ENCODE assay signal across 8 mouse cellular contexts in genomic region chr3:102169197-102169905, GRCm38 (mm10). TPM values are rescaled to one million over a fixed set of nuclear protein-coding genes. Genes with fewer than 3 reads are reported as not detected.
DNase-seq lines count a peak whose midpoint lies in the region; ATAC-seq and TF ChIP-seq lines count a peak whose summit lies in the region.

No protein-coding gene starts in this region.

- no peak overlapping the region for H3K4me3 ChIP-seq in ES-Bruce4 (ENCODE audit: low read depth, low read length)
- H3K4me3 ChIP-seq in hindbrain, embryonic 14.5 days (replicated peaks; ENCODE audit: low read length), result no peak overlapping the region

- ATAC-seq in hindbrain, embryonic 14.5 days (ENCODE audit: low FRiP score), result peak; percentile 90

- no peak overlapping the region for H3K9ac ChIP-seq in ES-Bruce4 (ENCODE audit: low read depth, poor library complexity, severe bottlenecking)
- no peak overlapping the region for H3K9ac ChIP-seq in hindbrain, embryonic 14.5 days

- peak overlapping the region; percentile 18; the same call in 1 of the 2 replicates for H3K27ac ChIP-seq in ES-Bruce4 (ENCODE audit: insufficient read depth, low read length)
- H3K27ac ChIP-seq in hindbrain, embryonic 14.5 days, result peak overlapping the region; percentile 68

- WGBS in hindbrain, embryonic 14.5 days, result 42% methylated on average over 13 of the region's 13 CpGs

- no peaks in the 10 kb centered on the region for H3K9me3 ChIP-seq in ES-Bruce4 (replicated peaks; ENCODE audit: control insufficient read depth, insufficient read depth, low read length, poor library complexity, severe bottlenecking)
- no peaks in the 10 kb centered on the region for H3K9me3 ChIP-seq in hindbrain, embryonic 14.5 days (ENCODE audit: control insufficient read depth, low read length)

- no peaks in the 10 kb centered on the region for H3K27me3 ChIP-seq in ES-Bruce4 (ENCODE audit: control insufficient read depth, insufficient read depth, low read length, poor library complexity, severe bottlenecking)
- H3K27me3 ChIP-seq in hindbrain, embryonic 14.5 days (ENCODE audit: control insufficient read depth, insufficient read depth, low read length), result no peaks in the 10 kb centered on the region

- no peak overlapping the region for H3K4me2 ChIP-seq in hindbrain, embryonic 14.5 days (replicated peaks)

- H3K4me1 ChIP-seq in ES-Bruce4 (ENCODE audit: control insufficient read depth, insufficient read depth, low read length), result peaks cover 3% of the 10 kb centered on the region
- H3K4me1 ChIP-seq in hindbrain, embryonic 14.5 days (replicated peaks; ENCODE audit: control insufficient read depth, insufficient read depth, low read length), result peaks cover 22% of the 10 kb centered on the region

- no peak for TF ChIP-seq CTCF in ES-Bruce4 (IDR thresholded peaks at IDR 0.05; ENCODE audit: low read depth, low read length)
- no peak for TF ChIP-seq CTCF in brain, embryonic 14.5 days (IDR thresholded peaks at IDR 0.05; ENCODE audit: borderline replicate concordance, extremely low read depth, insufficient read depth, insufficient read length)

- TF ChIP-seq EP300 in ES-Bruce4 (IDR thresholded peaks at IDR 0.05; ENCODE audit: insufficient read depth, low read depth, low read length), result no peak

- H3K36me3 ChIP-seq in ES-Bruce4 (ENCODE audit: control insufficient read depth, insufficient read depth, low read length, poor library complexity, severe bottlenecking), result no peaks in the 10 kb centered on the region
- H3K36me3 ChIP-seq in hindbrain, embryonic 14.5 days (replicated peaks; ENCODE audit: control insufficient read depth, insufficient read depth), result no peaks in the 10 kb centered on the region; the same call in 1 of the 2 replicates

- peak; percentile 97 for DNase-seq in brain, embryonic 14.5 days (ENCODE audit: low read depth)
- peak; percentile 86 to 92 for DNase-seq in frontal cortex, postnatal 14 days (ENCODE audit: low spot score in 2 of 2)
- peak; percentile 85 for DNase-seq in hindbrain, embryonic 14.5 days (ENCODE audit: low spot score)
- DNase-seq in layer of hippocampus, postnatal 14 days (ENCODE audit: low spot score in 2 of 2), result peak; percentile 89 to 97
- DNase-seq in lung, postnatal 14 days, result peak; percentile 94
- peak; percentile 41 for DNase-seq in spleen, adult 12 weeks (ENCODE audit: low spot score)
- no peak for DNase-seq in thymus, postnatal 4 days

- TF ChIP-seq POLR2A in ES-Bruce4 (IDR thresholded peaks at IDR 0.05; ENCODE audit: insufficient read depth, low read length), result no peak
- no peak for TF ChIP-seq POLR2A in brain, embryonic 14.5 days (IDR thresholded peaks at IDR 0.05; ENCODE audit: borderline replicate concordance, extremely low read depth, insufficient read depth, insufficient read length, poor library complexity, severe bottlenecking)

RNA-seq across cellular contexts. Expression of gene Vangl1, which starts 35.1 kb away (rescaled TPM):
- polyA plus RNA-seq in ES-Bruce4 (2011; ENCODE audit: insufficient read depth, insufficient read length, low read depth, missing spikeins), result 69.9 and 85.8 TPM in 2 replicates
- polyA plus RNA-seq in brain, embryonic 14.5 days (2012; rRNA removed), result 10.0 and 15.0 TPM in 2 replicates
- 9.0 and 11.6 TPM in 2 replicates for polyA plus RNA-seq in hindbrain, embryonic 14.5 days (2014; fragmentation: Nextera tagmentation; extraction: Ambion mirVana)
- total RNA-seq in layer of hippocampus, postnatal 14 days (2021), result 10 to 100 TPM in 1 of 2 experiments, 1 to 10 TPM in 1; 9.2 to 12.5 TPM
